ENCODE assay signal across 33 mouse cellular contexts in genomic region chr3:107927841-107928240, GRCm38 (mm10). TPM values are rescaled to one million over a fixed set of nuclear protein-coding genes. Genes with fewer than 3 reads are reported as not detected.
DNase-seq lines count a peak whose midpoint lies in the region; ATAC-seq and TF ChIP-seq lines count a peak whose summit lies in the region.
"Had no signal": no experiment of that assay in that cellular context is flagged by ENCODE, and none has a peak within 500 bp of the region (broad histone marks: within the 10 kb centered on the region; RNA-seq: fewer than 3 reads in every experiment).

No protein-coding gene starts in this region.

- no peak overlapping the region for H3K9ac ChIP-seq in midbrain, postnatal 0 days (replicated peaks; ENCODE audit: low read length, poor library complexity, severe bottlenecking)
- H3K9ac ChIP-seq in midbrain, embryonic 16.5 days (ENCODE audit: low read depth, low read length): no peak overlapping the region
- H3K9ac ChIP-seq in forebrain, embryonic 15.5 days (replicated peaks): no peak overlapping the region
- H3K9ac ChIP-seq: forebrain, embryonic 13.5 days; limb, embryonic 15.5 days; liver, embryonic 13.5 days; midbrain, embryonic 12.5 days had no signal

- ATAC-seq in midbrain, postnatal 0 days (ENCODE audit: low FRiP score): no peak
- ATAC-seq in midbrain, embryonic 16.5 days: no peak
- peak; percentile 44 for ATAC-seq in Patski
- ATAC-seq in forebrain, embryonic 15.5 days (replicated peaks): no peak
- ATAC-seq: forebrain, embryonic 13.5 days; intestine, embryonic 16.5 days; lung, postnatal 0 days had no signal

- TF ChIP-seq CTCF in midbrain, postnatal 0 days (IDR thresholded peaks at IDR 0.05): no peak
- TF ChIP-seq CTCF in Patski (IDR thresholded peaks at IDR 0.05): no peak

- H3K4me1 ChIP-seq in midbrain, postnatal 0 days (ENCODE audit: insufficient read depth, low read length): no peaks in the 10 kb centered on the region
- H3K4me1 ChIP-seq in midbrain, embryonic 16.5 days (ENCODE audit: control insufficient read depth, insufficient read depth, low read length): peaks cover 12% of the 10 kb centered on the region
- peaks cover 25% of the 10 kb centered on the region for H3K4me1 ChIP-seq in forebrain, embryonic 15.5 days

- peak; percentile 49 for DNase-seq in adrenal gland, postnatal 25 days
- no peak for DNase-seq in adrenal gland, postnatal 4 days (ENCODE audit: low spot score in 2 of 2)
- DNase-seq in midbrain, postnatal 0 days (ENCODE audit: low spot score): peak; percentile 24
- peak; percentile 44 for DNase-seq in Patski (ENCODE audit: low read depth, low spot score)
- DNase-seq in thymus, postnatal 10 days (ENCODE audit: low spot score in 2 of 2): no peak
- DNase-seq: B cell, adult 2 months; cerebellum, adult 11 months; cerebellum, adult 9-10 months; cerebellum, postnatal 36 days; gastrocnemius, postnatal 10 days; kidney, adult 8-10 months; kidney, postnatal 4 days; liver, embryonic 13.5 days; lung, adult 18-20 months; lung, postnatal 4 days had no signal

- H3K36me3 ChIP-seq in midbrain, postnatal 0 days (ENCODE audit: insufficient read depth, low read length): no peaks in the 10 kb centered on the region
- H3K36me3 ChIP-seq in midbrain, embryonic 16.5 days (ENCODE audit: control insufficient read depth, insufficient read depth, low read length): no peaks in the 10 kb centered on the region
- no peaks in the 10 kb centered on the region for H3K36me3 ChIP-seq in forebrain, embryonic 15.5 days
- H3K36me3 ChIP-seq: limb, embryonic 10.5 days; limb, embryonic 15.5 days; liver, embryonic 13.5 days; midbrain, embryonic 12.5 days had no signal

- CTCF ChIA-PET in Patski (lab: Charles Lee): interaction anchor here (1.1 to 7.9 kb wide), 6 partner anchors 10 to 220 kb away, joined by 3 to 71 read pairs (median 4); partner anchors contain the start of gene Gstm1

- H3K4me3 ChIP-seq in midbrain, postnatal 0 days (ENCODE audit: low read depth, low read length): no peak overlapping the region
- H3K4me3 ChIP-seq in midbrain, embryonic 16.5 days (ENCODE audit: low read depth, low read length): no peak overlapping the region
- no peak overlapping the region for H3K4me3 ChIP-seq in forebrain, embryonic 15.5 days
- H3K4me3 ChIP-seq: forebrain, embryonic 13.5 days; limb, embryonic 10.5 days; limb, embryonic 15.5 days; liver, embryonic 13.5 days; megakaryocyte, embryonic 14.5 days; midbrain, embryonic 12.5 days had no signal

- WGBS in midbrain, postnatal 0 days: 45% methylated on average over 3 of the region's 3 CpGs
- 60% methylated on average over 3 of the region's 3 CpGs for WGBS in midbrain, embryonic 16.5 days
- WGBS in forebrain, embryonic 15.5 days: 67% methylated on average over 3 of the region's 3 CpGs

- H3K27ac ChIP-seq in midbrain, postnatal 0 days (ENCODE audit: low read depth, low read length): no peak overlapping the region
- H3K27ac ChIP-seq in midbrain, embryonic 16.5 days (ENCODE audit: low read length): no peak overlapping the region
- no peak overlapping the region for H3K27ac ChIP-seq in forebrain, embryonic 15.5 days (replicated peaks)
- H3K27ac ChIP-seq: forebrain, embryonic 13.5 days; kidney, postnatal 0 days; limb, embryonic 10.5 days; limb, embryonic 15.5 days; liver, embryonic 13.5 days; midbrain, embryonic 12.5 days had no signal

- no peaks in the 10 kb centered on the region for H3K27me3 ChIP-seq in midbrain, postnatal 0 days (ENCODE audit: insufficient read depth, low read length)
- no peaks in the 10 kb centered on the region for H3K27me3 ChIP-seq in midbrain, embryonic 16.5 days (ENCODE audit: control insufficient read depth, insufficient read depth, low read depth, low read length)
- H3K27me3 ChIP-seq in Patski: no peaks in the 10 kb centered on the region
- no peaks in the 10 kb centered on the region for H3K27me3 ChIP-seq in forebrain, embryonic 15.5 days
- H3K27me3 ChIP-seq: forebrain, embryonic 13.5 days; limb, embryonic 15.5 days; liver, embryonic 13.5 days; midbrain, embryonic 12.5 days had no signal

- in situ Hi-C loops in Patski (cut with MboI; ENCODE audit: low pct_unique_long_range_greater_than_20kb): no loop called here

- no peaks in the 10 kb centered on the region for H3K9me3 ChIP-seq in midbrain, postnatal 0 days (ENCODE audit: low read length)
- H3K9me3 ChIP-seq in midbrain, embryonic 16.5 days (replicated peaks; ENCODE audit: control insufficient read depth, low read length, poor library complexity, severe bottlenecking): no peaks in the 10 kb centered on the region
- no peaks in the 10 kb centered on the region for H3K9me3 ChIP-seq in forebrain, embryonic 15.5 days
- H3K9me3 ChIP-seq: forebrain, embryonic 13.5 days; limb, embryonic 10.5 days; limb, embryonic 15.5 days; liver, embryonic 13.5 days; megakaryocyte, embryonic 14.5 days; midbrain, embryonic 12.5 days had no signal

- H3K4me2 ChIP-seq in midbrain, postnatal 0 days (ENCODE audit: low read depth, low read length, poor library complexity, severe bottlenecking): no peak overlapping the region
- H3K4me2 ChIP-seq in midbrain, embryonic 16.5 days (ENCODE audit: low read length): no peak overlapping the region
- H3K4me2 ChIP-seq in forebrain, embryonic 15.5 days (replicated peaks): no peak overlapping the region
- H3K4me2 ChIP-seq: forebrain, embryonic 13.5 days; limb, embryonic 15.5 days; liver, embryonic 13.5 days; midbrain, embryonic 12.5 days had no signal

- POLR2A ChIA-PET in Patski (lab: Charles Lee): no interaction called here

RNA-seq across cellular contexts. Expression of gene Gstm7, which starts 3.8 kb away (rescaled TPM):
- 152 and 157 TPM in 2 replicates for total RNA-seq in adrenal gland, postnatal 25 days (2021)
- 10 to 100 TPM; 68.4 to 78.5 TPM for total RNA-seq in adrenal gland, postnatal 4 days (2021)
- total RNA-seq in midbrain, postnatal 0 days (2014; rRNA removed): 28.5 and 36.4 TPM in 2 replicates
- polyA plus RNA-seq in midbrain, postnatal 0 days (2015; fragmentation: Nextera tagmentation; extraction: Ambion mirVana): 38.3 and 38.9 TPM in 2 replicates
- polyA plus RNA-seq in midbrain, embryonic 16.5 days (2015; fragmentation: Nextera tagmentation; extraction: Ambion mirVana): 44.7 and 62.2 TPM in 2 replicates
- polyA plus RNA-seq in Patski (2021): 13.3 TPM
- polyA plus RNA-seq in forebrain, embryonic 15.5 days (2015; fragmentation: Nextera tagmentation; extraction: Ambion mirVana): 74.8 and 81.6 TPM in 2 replicates
- total RNA-seq: monocyte, adult 5-6 weeks had no signal

RNA-seq across cellular contexts. Expression of gene Gstm6, which starts 15.7 kb away (rescaled TPM):
- total RNA-seq in adrenal gland, postnatal 25 days (2021): 5.9 and 7.1 TPM in 2 replicates
- 10 to 100 TPM in 1 of 2 experiments, 1 to 10 TPM in 1; 9.0 to 11.0 TPM for total RNA-seq in adrenal gland, postnatal 4 days (2021)
- 16.7 and 25.5 TPM in 2 replicates for total RNA-seq in midbrain, postnatal 0 days (2014; rRNA removed)
- 27.2 and 31.6 TPM in 2 replicates for polyA plus RNA-seq in midbrain, postnatal 0 days (2015; fragmentation: Nextera tagmentation; extraction: Ambion mirVana)
- 21.2 and 23.2 TPM in 2 replicates for polyA plus RNA-seq in midbrain, embryonic 16.5 days (2015; fragmentation: Nextera tagmentation; extraction: Ambion mirVana)
- 0.15 TPM for polyA plus RNA-seq in Patski (2021)
- polyA plus RNA-seq in forebrain, embryonic 15.5 days (2015; fragmentation: Nextera tagmentation; extraction: Ambion mirVana): 10.9 and 12.6 TPM in 2 replicates
- total RNA-seq: granulocyte monocyte progenitor cell, adult 5-6 weeks; monocyte, adult 5-6 weeks had no signal

RNA-seq across cellular contexts. Expression of gene Gstm5, which starts 32.2 kb away (rescaled TPM):
- total RNA-seq in adrenal gland, postnatal 25 days (2021): 25.8 and 27.8 TPM in 2 replicates
- total RNA-seq in adrenal gland, postnatal 4 days (2021): 10 to 100 TPM; 39.7 to 41.1 TPM
- 142 and 166 TPM in 2 replicates for total RNA-seq in midbrain, postnatal 0 days (2014; rRNA removed)
- 316 and 320 TPM in 2 replicates for polyA plus RNA-seq in midbrain, postnatal 0 days (2015; fragmentation: Nextera tagmentation; extraction: Ambion mirVana)
- polyA plus RNA-seq in midbrain, embryonic 16.5 days (2015; fragmentation: Nextera tagmentation; extraction: Ambion mirVana): 225 and 239 TPM in 2 replicates
- polyA plus RNA-seq in Patski (2021): 150 TPM
- 175 and 184 TPM in 2 replicates for polyA plus RNA-seq in forebrain, embryonic 15.5 days (2015; fragmentation: Nextera tagmentation; extraction: Ambion mirVana)

RNA-seq across cellular contexts. Expression of gene Gstm3, which starts 41.2 kb away (rescaled TPM):
- total RNA-seq in adrenal gland, postnatal 25 days (2021): not detected in 2 replicates
- under 1 TPM in 1 of 2 experiments, not detected in 1; 0.31 TPM for total RNA-seq in adrenal gland, postnatal 4 days (2021)
- total RNA-seq in midbrain, postnatal 0 days (2014; rRNA removed): not detected in 2 replicates
- polyA plus RNA-seq in midbrain, postnatal 0 days (2015; fragmentation: Nextera tagmentation; extraction: Ambion mirVana): not detected in 2 replicates
- not detected in 2 replicates for polyA plus RNA-seq in midbrain, embryonic 16.5 days (2015; fragmentation: Nextera tagmentation; extraction: Ambion mirVana)
- polyA plus RNA-seq in Patski (2021): not detected
- not detected in 2 replicates for polyA plus RNA-seq in forebrain, embryonic 15.5 days (2015; fragmentation: Nextera tagmentation; extraction: Ambion mirVana)
- total RNA-seq: gastrocnemius, postnatal 10 days; granulocyte monocyte progenitor cell, adult 5-6 weeks; heart, postnatal 25 days; left cerebral cortex, postnatal 10 days; monocyte, adult 5-6 weeks had no signal
- polyA plus RNA-seq: embryonic facial prominence, embryonic 11.5 days; heart, embryonic 14.5 days; hindbrain, embryonic 11.5 days; limb, embryonic 10.5 days; limb, embryonic 15.5 days; midbrain, embryonic 12.5 days had no signal

RNA-seq across cellular contexts. Expression of gene Eps8l3, which starts 50.8 kb away (rescaled TPM):
- not detected in 2 replicates for total RNA-seq in adrenal gland, postnatal 25 days (2021)
- not detected for total RNA-seq in adrenal gland, postnatal 4 days (2021)
- total RNA-seq in midbrain, postnatal 0 days (2014; rRNA removed): not detected in 2 replicates
- polyA plus RNA-seq in midbrain, postnatal 0 days (2015; fragmentation: Nextera tagmentation; extraction: Ambion mirVana): not detected in 2 replicates
- polyA plus RNA-seq in midbrain, embryonic 16.5 days (2015; fragmentation: Nextera tagmentation; extraction: Ambion mirVana): not detected in 2 replicates
- not detected for polyA plus RNA-seq in Patski (2021)
- polyA plus RNA-seq in forebrain, embryonic 15.5 days (2015; fragmentation: Nextera tagmentation; extraction: Ambion mirVana): not detected in 2 replicates
- total RNA-seq: gastrocnemius, postnatal 10 days; granulocyte monocyte progenitor cell, adult 5-6 weeks; heart, postnatal 25 days; left cerebral cortex, postnatal 10 days; monocyte, adult 5-6 weeks had no signal
- polyA plus RNA-seq: embryonic facial prominence, embryonic 11.5 days; forebrain, embryonic 13.5 days; heart, embryonic 14.5 days; hindbrain, embryonic 11.5 days; limb, embryonic 10.5 days; limb, embryonic 15.5 days; liver, embryonic 13.5 days; lung, postnatal 0 days; midbrain, embryonic 12.5 days; urinary bladder, adult 2 months had no signal

Comparison
In these comparisons a context has a peak if more than half of its experiments do, and no peak if none do; other contexts are left out.
1. DNase-seq: peak in adrenal gland, postnatal 25 days (single experiment), midbrain, postnatal 0 days (single experiment) and Patski (single experiment); none in adrenal gland, postnatal 4 days (0 of 2) and thymus, postnatal 10 days (0 of 2).
2. RNA of gene Gstm6, which starts 15.7 kb away (polyA plus RNA-seq): 27.2 to 31.6 TPM in midbrain, postnatal 0 days, 21.2 to 23.2 TPM in midbrain, embryonic 16.5 days and 10.9 to 12.6 TPM in forebrain, embryonic 15.5 days; 0.15 TPM in Patski (single experiment); every median in the first group is over 10 times any median in the second.